Mouse (Mus musculus): ENCODE measurements at regions not wholly inside any gene's neighbourhood (a gene's known extent, or its start where the extent isn't known, plus 50 kb on each side); places are given as distances from the start of the nearest gene placed in this dataset.

DNA sequence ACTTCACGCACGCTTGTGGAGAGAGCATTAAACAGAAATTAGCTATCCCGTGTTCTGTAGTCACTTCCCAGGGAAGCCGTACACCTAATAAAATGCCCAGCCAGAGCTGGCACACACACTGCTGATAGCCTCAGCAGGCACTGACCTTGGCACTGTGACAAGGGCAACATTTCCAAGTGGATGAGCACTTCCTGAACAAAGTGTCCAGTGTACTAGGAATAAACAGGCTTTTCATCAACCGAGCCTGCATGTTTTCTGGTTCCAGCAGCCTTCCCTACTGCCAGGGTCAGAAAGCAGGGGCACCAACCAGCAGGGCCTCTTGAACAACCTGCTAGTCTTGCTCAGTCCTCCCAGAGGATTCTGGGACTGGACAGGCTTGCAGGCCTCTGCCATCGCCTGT, 74.3 kb upstream of the Armc2 start:
- no peaks in the 10 kb centered on the region for H3K27me3 ChIP-seq (replicated peaks)
- no peak overlapping the region for H3K27ac ChIP-seq
- peaks cover 22% of the 10 kb centered on the region for H3K4me1 ChIP-seq
- no peak overlapping the region for H3K9ac ChIP-seq
- no peak; the same call in 1 of the 2 replicates for ATAC-seq (ENCODE audit: insufficient read depth, low FRiP score, low read depth)
- no peak overlapping the region for H3K4me3 ChIP-seq (replicated peaks)
- no peaks in the 10 kb centered on the region for H3K9me3 ChIP-seq
- WGBS, result 75% methylated on average over 6 of the region's 6 CpGs
- no peaks in the 10 kb centered on the region for H3K36me3 ChIP-seq
- H3K4me2 ChIP-seq, result no peak overlapping the region

DNA sequence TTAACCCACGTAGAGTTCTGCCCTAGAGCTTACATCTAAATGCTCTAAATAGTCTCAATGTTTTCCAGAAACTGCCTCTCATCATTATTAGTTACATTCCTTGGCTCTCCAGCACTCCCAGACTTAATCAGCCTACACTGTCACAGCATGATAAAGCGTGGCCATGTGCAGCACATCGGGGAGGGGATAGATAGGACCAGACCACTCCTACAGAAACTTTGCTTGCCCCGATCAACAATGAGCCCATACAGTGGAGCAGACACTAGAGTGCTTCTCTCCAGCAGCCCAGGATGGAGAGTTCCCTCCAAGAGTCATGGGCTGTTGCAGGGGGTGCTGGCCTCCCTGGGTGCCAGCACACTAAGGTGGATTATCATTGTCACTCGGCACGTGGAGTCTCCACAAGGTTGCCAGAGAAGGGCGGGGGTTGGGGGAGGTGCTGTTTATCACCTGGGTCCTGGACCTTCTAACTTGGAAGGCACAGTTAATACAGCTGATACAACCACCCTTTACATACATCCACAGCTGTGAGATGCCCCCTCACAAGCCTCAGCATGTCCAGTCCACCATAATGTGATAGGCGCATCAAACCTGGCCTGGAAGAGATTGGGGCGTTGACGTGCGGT, 73.4 kb upstream of the Armc2 start:
- peak overlapping the region; percentile 4; the same call in 1 of the 2 replicates for H3K27ac ChIP-seq
- 0 out of 2 replicates have a peak, but pooled peaks have one; percentile 44 for ATAC-seq (ENCODE audit: insufficient read depth, low FRiP score, low read depth)
- no peak overlapping the region for H3K4me2 ChIP-seq
- WGBS, result 62% methylated on average over 11 of the region's 11 CpGs
- no peaks in the 10 kb centered on the region for H3K36me3 ChIP-seq
- no peaks in the 10 kb centered on the region for H3K27me3 ChIP-seq (replicated peaks)
- H3K4me3 ChIP-seq (replicated peaks), result no peak overlapping the region
- no peaks in the 10 kb centered on the region for H3K9me3 ChIP-seq
- H3K4me1 ChIP-seq, result peaks cover 22% of the 10 kb centered on the region
- H3K9ac ChIP-seq, result no peak overlapping the region

GRCm38 (mm10) chr10:42090806-42091205, 72.6 kb upstream of the Armc2 start:
- Histone ChIP-seq H3K9me3 (no peaks in the 10 kb centered on the region), H3K36me3 (no peaks in the 10 kb centered on the region), H3K4me3 (replicated peaks) (no peak overlapping the region), H3K27me3 (replicated peaks) (no peaks in the 10 kb centered on the region), H3K27ac (no peak overlapping the region; the same call in 1 of the 2 replicates), H3K4me2 (no peak overlapping the region), H3K4me1 (peaks cover 22% of the 10 kb centered on the region), H3K9ac (no peak overlapping the region)
- no peak for ATAC-seq (ENCODE audit: insufficient read depth, low FRiP score, low read depth)
- 91% methylated on average over 7 of the region's 7 CpGs for WGBS

GRCm38 (mm10) chr10:42090147-42090546, 71.9 kb upstream of the Armc2 start:
- Histone ChIP-seq H3K4me2 (no peak overlapping the region), H3K36me3 (no peaks in the 10 kb centered on the region), H3K9me3 (no peaks in the 10 kb centered on the region), H3K27ac (peak overlapping the region; percentile 61; the same call in 1 of the 2 replicates), H3K4me3 (replicated peaks) (no peak overlapping the region), H3K4me1 (peaks cover 22% of the 10 kb centered on the region), H3K9ac (no peak overlapping the region), H3K27me3 (replicated peaks) (no peaks in the 10 kb centered on the region)
- no peak for ATAC-seq (ENCODE audit: insufficient read depth, low FRiP score, low read depth)
- WGBS, result 51% methylated on average over 3 of the region's 3 CpGs

DNA sequence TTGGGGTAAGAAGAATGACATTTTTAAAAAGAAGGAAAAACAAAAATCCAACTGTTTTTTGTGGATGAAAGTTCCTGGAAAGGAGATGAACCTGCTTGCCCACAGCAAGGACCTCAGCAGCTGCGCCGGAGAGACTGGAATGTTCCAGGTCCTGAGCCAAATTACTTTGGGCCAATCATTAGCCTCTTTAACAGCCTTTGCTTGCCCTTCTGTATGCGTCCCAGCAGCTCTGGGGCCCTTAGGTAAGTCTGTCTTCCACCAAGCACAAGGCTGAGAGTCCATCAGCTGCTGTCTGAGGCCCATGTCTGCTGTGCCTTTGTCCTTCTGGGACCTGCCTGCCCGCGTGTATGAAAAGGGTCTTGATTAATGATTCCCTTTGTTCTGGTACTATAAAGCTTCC, 71.4 kb upstream of the Armc2 start:
- Histone ChIP-seq H3K9me3 (no peaks in the 10 kb centered on the region), H3K27ac (peak overlapping the region; percentile 61; the same call in 1 of the 2 replicates), H3K9ac (no peak overlapping the region), H3K27me3 (replicated peaks) (no peaks in the 10 kb centered on the region), H3K4me2 (no peak overlapping the region), H3K36me3 (no peaks in the 10 kb centered on the region), H3K4me3 (replicated peaks) (no peak overlapping the region), H3K4me1 (peaks cover 22% of the 10 kb centered on the region)
- WGBS, result 44% methylated on average over 5 of the region's 5 CpGs
- no peak for ATAC-seq (ENCODE audit: insufficient read depth, low FRiP score, low read depth)

GRCm38 (mm10) chr10:42089235-42089625, 71.0 kb upstream of the Armc2 start:
- Histone ChIP-seq H3K9me3 (no peaks in the 10 kb centered on the region), H3K4me3 (replicated peaks) (no peak overlapping the region), H3K36me3 (no peaks in the 10 kb centered on the region), H3K27ac (peak overlapping the region; percentile 76; the same call in 1 of the 2 replicates), H3K4me2 (peak overlapping the region; percentile 35; the same call in 1 of the 2 replicates), H3K27me3 (replicated peaks) (no peaks in the 10 kb centered on the region), H3K9ac (no peak overlapping the region), H3K4me1 (peaks cover 22% of the 10 kb centered on the region)
- WGBS, result 8% methylated on average over 3 of the region's 3 CpGs
- ATAC-seq (ENCODE audit: insufficient read depth, low FRiP score, low read depth), result 0 out of 2 replicates have a peak, but pooled peaks have one; percentile 55

DNA sequence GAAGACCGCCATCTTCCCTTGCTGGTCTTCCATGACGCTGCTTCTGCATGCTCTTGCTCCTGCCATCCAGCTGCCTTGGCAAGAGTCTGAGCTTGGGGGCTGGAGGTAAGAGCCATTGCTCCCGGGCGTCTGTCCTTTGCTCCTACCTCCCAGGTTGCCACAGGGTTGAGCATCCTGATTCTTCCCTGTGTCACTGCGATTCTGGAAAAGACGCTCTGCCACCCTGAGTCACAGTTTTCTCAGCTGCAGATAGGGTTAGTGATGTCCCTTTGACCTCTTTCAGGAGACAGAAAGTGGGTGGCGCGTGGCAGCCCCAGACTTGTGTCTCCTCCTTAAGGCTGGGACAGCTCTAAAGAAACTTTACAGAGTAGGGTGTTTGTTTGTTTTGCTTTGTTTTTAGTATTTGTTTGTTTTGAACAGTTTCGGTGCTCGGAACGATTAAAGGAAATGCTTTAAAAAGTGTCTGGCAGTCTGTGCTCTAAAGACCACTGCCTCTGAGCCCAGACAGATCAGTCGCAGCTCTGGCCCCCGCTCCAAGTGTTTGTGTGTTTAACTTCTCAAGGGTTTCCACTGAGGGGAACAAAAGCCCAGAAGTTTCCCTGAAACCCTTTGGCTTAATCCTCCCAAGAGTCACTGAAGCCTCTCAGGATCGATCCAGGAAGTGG, 70.5 kb upstream of the Armc2 start:
- Histone ChIP-seq H3K27ac (peak overlapping the region; percentile 76; the same call in 1 of the 2 replicates), H3K27me3 (replicated peaks) (no peaks in the 10 kb centered on the region), H3K9ac (no peak overlapping the region), H3K4me2 (peak overlapping the region; percentile 35; the same call in 1 of the 2 replicates), H3K9me3 (no peaks in the 10 kb centered on the region), H3K36me3 (no peaks in the 10 kb centered on the region), H3K4me3 (replicated peaks) (no peak overlapping the region), H3K4me1 (peaks cover 22% of the 10 kb centered on the region)
- no peak for ATAC-seq (ENCODE audit: insufficient read depth, low FRiP score, low read depth)
- 43% methylated on average over 14 of the region's 14 CpGs for WGBS

GRCm38 (mm10) chr10:42087906-42088305, 69.7 kb upstream of the Armc2 start:
- WGBS, result 91% methylated on average over 3 of the region's 3 CpGs

GRCm38 (mm10) chr10:42086691-42087090, 68.4 kb upstream of the Armc2 start:
- Histone ChIP-seq H3K27ac (no peak overlapping the region), H3K4me3 (replicated peaks) (no peak overlapping the region), H3K4me1 (peaks cover 22% of the 10 kb centered on the region), H3K4me2 (no peak overlapping the region), H3K9me3 (no peaks in the 10 kb centered on the region), H3K36me3 (no peaks in the 10 kb centered on the region), H3K27me3 (replicated peaks) (no peaks in the 10 kb centered on the region), H3K9ac (no peak overlapping the region)
- no peak for ATAC-seq (ENCODE audit: insufficient read depth, low FRiP score, low read depth)
- 88% methylated on average over 10 of the region's 10 CpGs for WGBS

More at GRCm38 (mm10) chr10:42087906-42088305, 69.7 kb upstream of the Armc2 start:
- H3K9me3 ChIP-seq, result no peaks in the 10 kb centered on the region
- no peak for ATAC-seq (ENCODE audit: insufficient read depth, low FRiP score, low read depth)
- no peak overlapping the region for H3K9ac ChIP-seq
- no peaks in the 10 kb centered on the region for H3K36me3 ChIP-seq
- H3K4me1 ChIP-seq, result peaks cover 22% of the 10 kb centered on the region
- no peak overlapping the region for H3K4me3 ChIP-seq (replicated peaks)
- no peaks in the 10 kb centered on the region for H3K27me3 ChIP-seq (replicated peaks)
- H3K4me2 ChIP-seq, result no peak overlapping the region
- H3K27ac ChIP-seq, result no peak overlapping the region

- Histone ChIP-seq H3K4me1 (peaks cover 22% of the 10 kb centered on the region), H3K27ac (no peak overlapping the region), H3K4me3 (replicated peaks) (no peak overlapping the region), H3K36me3 (no peaks in the 10 kb centered on the region), H3K27me3 (replicated peaks) (no peaks in the 10 kb centered on the region), H3K4me2 (no peak overlapping the region), H3K9ac (no peak overlapping the region), H3K9me3 (no peaks in the 10 kb centered on the region)
- ATAC-seq (ENCODE audit: insufficient read depth, low FRiP score, low read depth), result no peak
- 77% methylated on average over 2 of the region's 2 CpGs for WGBS
These were observed 67.1 kb upstream of the Armc2 start for GRCm38 (mm10) chr10:42085295-42085694.

GRCm38 (mm10) chr10:42082227-42082840, 64.1 kb upstream of the Armc2 start:
- no peak overlapping the region for H3K9ac ChIP-seq
- ATAC-seq (ENCODE audit: insufficient read depth, low FRiP score, low read depth), result peak; percentile 31; the same call in 1 of the 2 replicates
- WGBS, result 35% methylated on average over 7 of the region's 7 CpGs
- H3K9me3 ChIP-seq, result no peaks in the 10 kb centered on the region
- no peaks in the 10 kb centered on the region for H3K27me3 ChIP-seq (replicated peaks)
- H3K4me3 ChIP-seq (replicated peaks), result no peak overlapping the region
- H3K4me1 ChIP-seq, result no peaks in the 10 kb centered on the region
- no peak overlapping the region for H3K27ac ChIP-seq
- no peak overlapping the region for H3K4me2 ChIP-seq
- H3K36me3 ChIP-seq, result no peaks in the 10 kb centered on the region

DNA sequence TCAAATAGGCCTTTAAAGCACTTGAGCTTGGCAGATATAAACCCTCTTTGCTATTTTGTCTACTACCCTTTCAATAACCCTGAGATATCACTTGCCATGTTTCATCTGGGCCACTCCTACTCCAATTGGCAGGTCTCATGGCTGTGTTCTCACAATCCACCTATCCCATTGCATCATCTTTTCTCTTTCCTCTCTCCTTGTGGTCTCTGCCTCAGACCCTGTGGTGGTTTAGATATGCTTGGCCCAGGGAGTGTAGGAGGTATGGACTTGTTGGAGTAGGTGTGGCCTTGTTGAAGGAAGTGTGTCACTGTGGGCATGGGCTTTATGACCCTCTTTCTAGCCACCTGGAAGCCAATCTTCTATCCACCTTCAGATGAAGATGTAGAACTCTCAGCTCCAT, 61.5 kb upstream of the Armc2 start:
- Histone ChIP-seq H3K27ac (no peak overlapping the region), H3K36me3 (no peaks in the 10 kb centered on the region), H3K4me3 (replicated peaks) (no peak overlapping the region), H3K9me3 (no peaks in the 10 kb centered on the region), H3K9ac (no peak overlapping the region), H3K4me2 (no peak overlapping the region), H3K4me1 (no peaks in the 10 kb centered on the region), H3K27me3 (replicated peaks) (no peaks in the 10 kb centered on the region)
- no peak for ATAC-seq (ENCODE audit: insufficient read depth, low FRiP score, low read depth)

Data from stomach, embryonic 15.5 days (tissue).